Mouse (Mus musculus) CH12.LX (cell line): ENCODE results near the gene Gtsf1.

Experiments used
- NELFE ChIP-seq: IDR thresholded peaks from 2 replicates; pipeline ENCODE4 v1.6.1; 2011; ENCODE audit warnings: low read depth, low read length, improper control_type of control experiment
- POLR2A ChIP-seq: IDR thresholded peaks from 2 replicates; pipeline ENCODE4 v1.6.1; 2011; ENCODE audit warnings: low read depth, mild to moderate bottlenecking, improper control_type of control experiment, low read length

DNA sequence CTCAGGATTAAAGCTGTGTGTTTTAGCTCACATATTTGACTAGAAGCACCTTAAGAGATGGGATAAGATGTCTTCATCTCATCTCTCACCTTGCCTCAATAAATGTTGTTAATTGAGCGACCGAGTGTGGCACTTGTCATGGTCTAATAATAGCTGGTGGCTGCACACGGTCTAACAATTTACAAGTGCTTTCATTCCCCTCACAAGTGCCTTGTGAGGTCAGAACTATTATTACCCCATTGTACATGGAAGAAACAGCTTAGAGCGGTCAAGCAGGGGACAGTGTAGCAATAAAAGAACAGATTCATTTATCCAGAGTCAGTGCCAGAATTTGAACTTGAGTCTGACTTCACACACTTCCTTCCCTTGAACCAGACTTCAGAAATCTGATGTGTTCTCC, 74.8 kb downstream of the Gtsf1 start:
- no peak for TF ChIP-seq POLR2A
- TF ChIP-seq NELFE: no peak
